Mouse (Mus musculus): ENCODE data around the gene Krt12. TPM values are rescaled to one million over a fixed set of nuclear protein-coding genes. Genes with fewer than 3 reads are reported as not detected.

The Krt12 gene
- polyA plus RNA-seq, 1 experiment = not detected

DNA sequence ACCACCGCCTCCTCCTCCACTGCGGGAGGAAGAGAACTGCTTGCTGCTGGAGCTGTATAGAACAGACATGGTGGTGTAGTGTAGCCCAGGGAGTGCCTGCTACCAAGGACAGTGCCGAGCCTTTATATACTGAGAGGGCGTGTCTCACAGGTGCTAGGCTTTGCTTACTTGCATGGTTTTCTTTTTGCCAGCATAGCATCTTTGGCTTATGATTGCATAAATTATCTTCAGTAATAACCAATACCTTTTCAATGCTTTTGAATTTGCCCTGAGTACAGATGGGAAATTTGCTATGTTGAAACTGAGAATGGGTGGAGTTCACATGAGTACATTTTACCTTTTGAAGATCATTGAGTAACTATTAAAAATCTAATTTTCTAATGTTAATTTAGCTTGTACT is 32.8 kb downstream of the Krt12 start, which contains the start of gene Krt10:
Krt10 (minus strand) TSS at position 101 of the 400 bp plus-strand sequence.
- no peak within 1 kb of the TSS for H3K27ac ChIP-seq (ENCODE audit: insufficient read depth, low read length)
- TF ChIP-seq POLR2A (IDR thresholded peaks at IDR 0.05; ENCODE audit: insufficient read depth, low read length) (no peak), CTCF (IDR thresholded peaks at IDR 0.05; ENCODE audit: low read depth, low read length) (no peak), EP300 (IDR thresholded peaks at IDR 0.05; ENCODE audit: insufficient read depth, low read depth, low read length) (no peak)
- H3K4me1 ChIP-seq (ENCODE audit: control insufficient read depth, insufficient read depth, low read length) = no peaks in the 10 kb centered on the region
- H3K9me3 ChIP-seq (replicated peaks; ENCODE audit: control insufficient read depth, insufficient read depth, low read length, poor library complexity, severe bottlenecking) = no peaks in the 10 kb centered on the region
- H3K9ac ChIP-seq (ENCODE audit: low read depth, poor library complexity, severe bottlenecking) = no peak within 1 kb of the TSS
- no peaks in the 10 kb centered on the region for H3K27me3 ChIP-seq (ENCODE audit: control insufficient read depth, insufficient read depth, low read length, poor library complexity, severe bottlenecking)
- no peaks in the 10 kb centered on the region for H3K36me3 ChIP-seq (ENCODE audit: control insufficient read depth, insufficient read depth, low read length, poor library complexity, severe bottlenecking)
- no peak within 1 kb of the TSS for H3K4me3 ChIP-seq (ENCODE audit: low read depth, low read length)

DNA sequence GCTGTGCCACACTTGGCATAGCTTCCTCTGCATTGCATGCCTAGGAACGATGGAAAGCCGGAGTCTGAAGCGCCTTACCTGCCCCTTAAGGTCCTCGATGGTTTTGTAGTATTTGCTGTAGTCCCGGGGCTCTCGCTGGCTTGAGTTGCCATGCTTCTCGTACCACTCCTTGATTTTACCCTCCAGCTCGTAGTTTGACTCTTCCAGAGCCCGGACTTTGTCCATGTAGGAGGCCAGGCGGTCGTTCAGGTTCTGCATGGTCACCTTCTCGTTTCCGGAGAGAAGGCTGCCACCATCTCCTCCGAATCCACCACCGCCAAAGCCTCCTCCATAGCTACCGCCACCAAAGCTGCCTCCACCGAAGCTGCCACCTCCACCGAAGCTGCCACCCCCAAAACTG is 33.4 kb downstream of the Krt12 start:
- no peak overlapping the region for H3K27ac ChIP-seq (ENCODE audit: insufficient read depth, low read length)
- H3K4me1 ChIP-seq (ENCODE audit: control insufficient read depth, insufficient read depth, low read length) = no peaks in the 10 kb centered on the region
- H3K27me3 ChIP-seq (ENCODE audit: control insufficient read depth, insufficient read depth, low read length, poor library complexity, severe bottlenecking) = no peaks in the 10 kb centered on the region
- H3K36me3 ChIP-seq (ENCODE audit: control insufficient read depth, insufficient read depth, low read length, poor library complexity, severe bottlenecking) = no peaks in the 10 kb centered on the region
- TF ChIP-seq CTCF (IDR thresholded peaks at IDR 0.05; ENCODE audit: low read depth, low read length) = no peak
- no peak for TF ChIP-seq POLR2A (IDR thresholded peaks at IDR 0.05; ENCODE audit: insufficient read depth, low read length)
- no peak for TF ChIP-seq EP300 (IDR thresholded peaks at IDR 0.05; ENCODE audit: insufficient read depth, low read depth, low read length)
- H3K9me3 ChIP-seq (replicated peaks; ENCODE audit: control insufficient read depth, insufficient read depth, low read length, poor library complexity, severe bottlenecking) = no peaks in the 10 kb centered on the region
- no peak overlapping the region for H3K4me3 ChIP-seq (ENCODE audit: low read depth, low read length)
- no peak overlapping the region for H3K9ac ChIP-seq (ENCODE audit: low read depth, poor library complexity, severe bottlenecking)

DNA sequence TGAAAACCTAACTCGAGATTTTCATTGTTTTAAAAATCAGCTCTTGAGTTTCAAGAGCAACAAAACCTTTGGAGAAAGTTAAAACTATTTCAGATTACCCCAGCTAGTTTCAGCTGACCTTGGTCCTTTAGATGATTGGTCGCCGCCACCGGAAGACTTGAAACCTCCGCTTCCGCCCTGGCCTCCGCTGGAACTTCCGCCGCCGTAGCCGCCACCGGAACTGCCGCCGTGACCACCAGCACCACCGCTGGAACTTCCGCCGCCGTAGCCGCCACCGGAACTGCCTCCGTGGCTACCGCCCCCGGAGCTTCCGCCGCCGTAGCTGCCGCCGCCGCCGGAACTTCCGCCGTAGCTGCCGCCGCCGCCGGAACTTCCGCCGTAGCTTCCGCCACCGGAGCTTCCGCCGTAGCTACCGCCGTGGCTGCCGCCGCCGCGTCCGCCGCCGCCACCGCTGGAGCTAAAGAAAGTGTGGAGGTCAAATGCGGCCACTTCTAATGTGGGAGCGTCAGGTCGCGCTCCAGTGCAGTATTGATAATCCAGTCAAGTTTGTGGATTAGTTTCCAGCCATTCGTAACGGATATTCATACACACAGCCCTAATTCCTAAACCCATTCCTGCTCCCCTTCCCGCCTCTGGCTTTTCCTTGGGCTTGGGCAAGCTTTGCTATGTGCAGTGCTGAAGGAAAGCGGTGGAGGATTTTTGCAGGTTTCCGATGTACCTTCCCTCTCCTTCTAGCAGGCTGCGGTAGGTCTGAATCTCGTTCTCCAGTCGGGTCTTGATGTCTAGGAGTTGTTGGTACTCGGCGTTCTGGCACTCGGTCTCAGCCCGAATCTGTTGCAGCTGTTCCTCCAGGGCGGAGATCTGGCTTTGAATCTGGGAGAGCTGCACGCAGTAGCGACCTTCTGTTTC is 36.0 kb downstream of the Krt12 start:
- H3K36me3 ChIP-seq (ENCODE audit: control insufficient read depth, insufficient read depth, low read length, poor library complexity, severe bottlenecking) = no peaks in the 10 kb centered on the region
- peak overlapping the region; percentile 95 for H3K9ac ChIP-seq (ENCODE audit: low read depth, poor library complexity, severe bottlenecking)
- no peaks in the 10 kb centered on the region for H3K4me1 ChIP-seq (ENCODE audit: control insufficient read depth, insufficient read depth, low read length)
- H3K4me3 ChIP-seq (ENCODE audit: low read depth, low read length) = peak overlapping the region; percentile 98
- H3K27me3 ChIP-seq (ENCODE audit: control insufficient read depth, insufficient read depth, low read length, poor library complexity, severe bottlenecking) = no peaks in the 10 kb centered on the region
- H3K27ac ChIP-seq (ENCODE audit: insufficient read depth, low read length) = peak overlapping the region; percentile 99
- no peaks in the 10 kb centered on the region for H3K9me3 ChIP-seq (replicated peaks; ENCODE audit: control insufficient read depth, insufficient read depth, low read length, poor library complexity, severe bottlenecking)
- TF ChIP-seq CTCF (IDR thresholded peaks at IDR 0.05; ENCODE audit: low read depth, low read length) (no peak), EP300 (IDR thresholded peaks at IDR 0.05; ENCODE audit: insufficient read depth, low read depth, low read length) (no peak), POLR2A (IDR thresholded peaks at IDR 0.05; ENCODE audit: insufficient read depth, low read length) (no peak)

DNA sequence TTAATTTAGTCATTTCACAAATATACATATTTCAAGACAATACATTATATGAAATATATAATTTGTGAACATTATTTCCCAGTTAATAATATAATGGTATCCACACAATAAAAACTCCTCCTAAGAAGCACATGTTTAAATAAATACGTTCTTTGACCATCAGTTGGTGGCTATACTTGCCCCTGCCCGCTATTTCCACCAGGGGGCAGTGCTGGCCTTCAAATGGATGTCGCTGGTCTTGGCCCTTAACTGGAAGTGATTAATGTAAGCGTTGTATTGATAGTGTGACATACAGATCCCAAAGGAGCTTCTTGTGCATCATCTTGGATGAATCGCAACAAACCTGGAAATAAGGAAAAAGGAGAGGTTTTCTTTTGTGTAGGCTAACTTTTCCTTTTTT is 42.5 kb downstream of the Krt12 start:
- peak; percentile 81 for TF ChIP-seq CTCF (IDR thresholded peaks at IDR 0.05; ENCODE audit: low read depth, low read length)
- TF ChIP-seq EP300 (IDR thresholded peaks at IDR 0.05; ENCODE audit: insufficient read depth, low read depth, low read length) = no peak
- Histone ChIP-seq H3K9ac (ENCODE audit: low read depth, poor library complexity, severe bottlenecking) (no peak overlapping the region), H3K36me3 (ENCODE audit: control insufficient read depth, insufficient read depth, low read length, poor library complexity, severe bottlenecking) (no peaks in the 10 kb centered on the region), H3K4me1 (ENCODE audit: control insufficient read depth, insufficient read depth, low read length) (no peaks in the 10 kb centered on the region), H3K9me3 (replicated peaks; ENCODE audit: control insufficient read depth, insufficient read depth, low read length, poor library complexity, severe bottlenecking) (no peaks in the 10 kb centered on the region), H3K27ac (ENCODE audit: insufficient read depth, low read length) (no peak overlapping the region), H3K27me3 (ENCODE audit: control insufficient read depth, insufficient read depth, low read length, poor library complexity, severe bottlenecking) (no peaks in the 10 kb centered on the region), H3K4me3 (ENCODE audit: low read depth, low read length) (no peak overlapping the region)

DNA sequence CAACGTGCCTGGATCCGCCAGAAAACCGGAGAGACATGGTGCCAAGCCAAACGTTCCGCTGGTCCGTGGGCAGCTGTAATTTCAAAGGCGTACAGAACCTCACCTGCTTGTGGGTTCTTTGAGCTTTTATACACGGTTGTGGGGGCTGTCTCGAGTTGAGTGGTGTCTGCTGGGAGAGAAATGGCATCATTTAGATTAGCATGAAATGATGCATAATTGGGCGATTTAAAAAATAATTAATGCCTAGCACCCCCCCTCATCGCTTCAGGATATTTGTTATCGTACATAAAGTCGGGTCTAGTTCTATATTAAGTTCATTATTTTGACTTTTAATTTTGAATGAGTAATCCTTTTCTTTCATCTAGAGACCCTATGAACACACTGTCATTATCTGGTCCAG is 47.3 kb downstream of the Krt12 start, which contains the start of gene Krt28:
Krt28 (minus strand) TSS at position 101 of the 400 bp plus-strand sequence.
- no peak for TF ChIP-seq POLR2A (IDR thresholded peaks at IDR 0.05; ENCODE audit: insufficient read depth, low read length)
- H3K9me3 ChIP-seq (replicated peaks; ENCODE audit: control insufficient read depth, insufficient read depth, low read length, poor library complexity, severe bottlenecking) = no peaks in the 10 kb centered on the region
- no peaks in the 10 kb centered on the region for H3K4me1 ChIP-seq (ENCODE audit: control insufficient read depth, insufficient read depth, low read length)
- no peak within 1 kb of the TSS for H3K4me3 ChIP-seq (ENCODE audit: low read depth, low read length)
- no peaks in the 10 kb centered on the region for H3K27me3 ChIP-seq (ENCODE audit: control insufficient read depth, insufficient read depth, low read length, poor library complexity, severe bottlenecking)
- H3K36me3 ChIP-seq (ENCODE audit: control insufficient read depth, insufficient read depth, low read length, poor library complexity, severe bottlenecking) = no peaks in the 10 kb centered on the region
- H3K9ac ChIP-seq (ENCODE audit: low read depth, poor library complexity, severe bottlenecking) = no peak within 1 kb of the TSS
- H3K27ac ChIP-seq (ENCODE audit: insufficient read depth, low read length) = no peak within 1 kb of the TSS

DNA sequence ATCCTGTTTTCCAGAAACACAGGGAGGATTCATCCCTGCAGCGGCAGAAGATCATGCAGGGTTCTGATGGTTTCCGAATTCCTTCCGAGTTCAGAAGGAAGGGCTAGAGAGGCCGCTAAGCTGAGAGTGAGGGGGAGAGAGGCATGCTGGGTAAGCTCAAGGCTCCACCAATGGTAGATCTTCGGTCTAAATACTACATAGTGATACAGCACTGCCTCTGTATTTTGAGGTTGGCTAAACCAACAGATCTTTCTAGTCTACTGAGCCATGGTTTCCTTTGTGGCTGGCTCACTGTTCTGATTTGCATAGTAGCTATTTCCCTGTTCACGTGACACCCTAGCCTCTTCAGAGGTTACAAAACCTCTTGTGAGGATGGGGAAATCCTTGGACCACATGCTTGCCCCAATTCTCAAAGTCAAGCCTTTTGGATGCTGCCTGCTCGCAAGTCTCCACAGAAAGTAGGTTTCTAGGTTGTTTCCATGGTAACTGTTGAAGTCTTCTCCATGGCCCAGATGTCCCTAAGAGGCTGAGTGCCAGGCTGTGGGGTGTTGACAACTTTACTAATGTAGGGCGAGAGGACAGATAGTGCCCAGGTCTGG is 52.1 kb downstream of the Krt12 start:
- Histone ChIP-seq H3K27me3 (ENCODE audit: control insufficient read depth, insufficient read depth, low read length, poor library complexity, severe bottlenecking) (no peaks in the 10 kb centered on the region), H3K4me1 (ENCODE audit: control insufficient read depth, insufficient read depth, low read length) (no peaks in the 10 kb centered on the region), H3K9ac (ENCODE audit: low read depth, poor library complexity, severe bottlenecking) (no peak overlapping the region), H3K27ac (ENCODE audit: insufficient read depth, low read length) (no peak overlapping the region), H3K36me3 (ENCODE audit: control insufficient read depth, insufficient read depth, low read length, poor library complexity, severe bottlenecking) (no peaks in the 10 kb centered on the region), H3K4me3 (ENCODE audit: low read depth, low read length) (no peak overlapping the region), H3K9me3 (replicated peaks; ENCODE audit: control insufficient read depth, insufficient read depth, low read length, poor library complexity, severe bottlenecking) (no peaks in the 10 kb centered on the region)
- TF ChIP-seq EP300 (IDR thresholded peaks at IDR 0.05; ENCODE audit: insufficient read depth, low read depth, low read length) (no peak), POLR2A (IDR thresholded peaks at IDR 0.05; ENCODE audit: insufficient read depth, low read length) (no peak), CTCF (IDR thresholded peaks at IDR 0.05; ENCODE audit: low read depth, low read length) (no peak)
